Mouse (Mus musculus) forebrain, embryonic 13.5 days (tissue): ENCODE results near the gene Nfkbib. TPM values are rescaled to one million over a fixed set of nuclear protein-coding genes. Genes with fewer than 3 reads are reported as not detected.

Source experiments
- ATAC-seq: fragments of 200-750 bp; cut with Nextera tagmentation; 2 replicates; pipeline ENCODE4 v1.8.0; 2017
- H3K27ac ChIP-seq: fragments of 300-500 bp; sonication (generic); 2 replicates; pipeline ENCODE4 v1.5.1; 2015; ENCODE audit warnings: inconsistent platforms, mild to moderate bottlenecking, moderate library complexity
- H3K27me3 ChIP-seq: fragments of 300-500 bp; sonication (generic); 2 replicates; pipeline ENCODE4 v1.6.1; 2015; ENCODE audit warnings: mild to moderate bottlenecking, inconsistent platforms
- H3K36me3 ChIP-seq: fragments of 300-500 bp; sonication (generic); 2 replicates; pipeline ENCODE4 v1.6.1; 2015; ENCODE audit warnings: mild to moderate bottlenecking, inconsistent platforms; ENCODE audit not compliant: poor library complexity, severe bottlenecking
- H3K4me1 ChIP-seq: fragments of 300-500 bp; sonication (generic); 2 replicates; pipeline ENCODE4 v1.6.1; 2015; ENCODE audit warnings: inconsistent platforms
- H3K4me2 ChIP-seq: fragments of 300-500 bp; sonication (generic); 2 replicates; pipeline ENCODE4 v1.6.1; 2015; ENCODE audit warnings: inconsistent platforms, mild to moderate bottlenecking, moderate library complexity
- H3K4me3 ChIP-seq: fragments of 300-500 bp; sonication (generic); 2 replicates; pipeline ENCODE4 v1.5.1; 2015; ENCODE audit warnings: mild to moderate bottlenecking, inconsistent platforms
- H3K9ac ChIP-seq: fragments of 300-500 bp; sonication (generic); 2 replicates; pipeline ENCODE4 v1.6.1; 2015; ENCODE audit warnings: mild to moderate bottlenecking, inconsistent platforms
- H3K9me3 ChIP-seq: fragments of 300-500 bp; sonication (generic); replicated peaks from 2 replicates; pipeline ENCODE4 v1.6.1; 2016; ENCODE audit warnings: inconsistent platforms
- WGBS: fragments of 180-500 bp; shearing (Covaris S2); methylation state at CpG from one replicate; pipeline ENCODE4 v1.1.7; 2015; 5-methylcytosine and 5-hydroxymethylcytosine counted together
- polyA plus RNA-seq: library from polyadenylated mRNA; unstranded; fragments of >200 nt; fragmentation: Nextera tagmentation; extraction: Ambion mirVana; gene quantifications from 2 replicates; pipeline ENCODE4 v1.2.1, GENCODE M21; 2015

The Nfkbib gene
- polyA plus RNA-seq, 1 experiment from 2014 or later, result 51.0 TPM

GRCm38 (mm10) chr7:28780067-28780658 is 12.9 kb upstream of the Nfkbib start:
- H3K27ac ChIP-seq, result peak overlapping the region; percentile 65
- H3K4me1 ChIP-seq, result peaks cover 8% of the 10 kb centered on the region
- H3K27me3 ChIP-seq, result no peaks in the 10 kb centered on the region
- H3K4me2 ChIP-seq, result no peak overlapping the region
- no peaks in the 10 kb centered on the region for H3K9me3 ChIP-seq
- peak; percentile 78 for ATAC-seq
- WGBS, result 45% methylated on average over 6 of the region's 6 CpGs
- no peak overlapping the region for H3K4me3 ChIP-seq
- 0 out of 2 replicates have a peak overlapping the region, but pooled peaks have one; percentile 8 for H3K9ac ChIP-seq
- peaks cover 61% of the 10 kb centered on the region for H3K36me3 ChIP-seq

GRCm38 (mm10) chr7:28778825-28779224 is 11.5 kb upstream of the Nfkbib start:
- no peaks in the 10 kb centered on the region for H3K9me3 ChIP-seq
- no peak overlapping the region for H3K4me2 ChIP-seq
- no peak overlapping the region for H3K9ac ChIP-seq
- peaks cover 10% of the 10 kb centered on the region for H3K4me1 ChIP-seq
- ATAC-seq, result no peak
- no peaks in the 10 kb centered on the region for H3K27me3 ChIP-seq
- peaks cover 63% of the 10 kb centered on the region for H3K36me3 ChIP-seq
- WGBS, result 81% methylated on average over 9 of the region's 9 CpGs
- no peak overlapping the region for H3K4me3 ChIP-seq
- H3K27ac ChIP-seq, result no peak overlapping the region

GRCm38 (mm10) chr7:28775129-28775528 is 7.8 kb upstream of the Nfkbib start:
- H3K27ac ChIP-seq, result no peak overlapping the region
- H3K27me3 ChIP-seq, result no peaks in the 10 kb centered on the region
- peaks cover 5% of the 10 kb centered on the region for H3K4me1 ChIP-seq
- no peak overlapping the region for H3K9ac ChIP-seq
- no peak for ATAC-seq
- peaks cover 60% of the 10 kb centered on the region for H3K36me3 ChIP-seq
- H3K9me3 ChIP-seq, result no peaks in the 10 kb centered on the region
- H3K4me2 ChIP-seq, result no peak overlapping the region
- no peak overlapping the region for H3K4me3 ChIP-seq
- WGBS, result 81% methylated on average over 7 of the region's 7 CpGs

GRCm38 (mm10) chr7:28774164-28774563 is 6.9 kb upstream of the Nfkbib start:
- H3K27ac ChIP-seq, result no peak overlapping the region
- no peaks in the 10 kb centered on the region for H3K27me3 ChIP-seq
- 84% methylated on average over 12 of the region's 12 CpGs for WGBS
- H3K4me1 ChIP-seq, result peaks cover 6% of the 10 kb centered on the region; the same call in 1 of the 2 replicates
- no peak for ATAC-seq
- no peak overlapping the region for H3K4me2 ChIP-seq
- no peaks in the 10 kb centered on the region for H3K9me3 ChIP-seq
- H3K9ac ChIP-seq, result no peak overlapping the region
- no peak overlapping the region for H3K4me3 ChIP-seq
- peaks cover 60% of the 10 kb centered on the region for H3K36me3 ChIP-seq

GRCm38 (mm10) chr7:28773163-28773562 is 5.9 kb upstream of the Nfkbib start:
- Histone ChIP-seq H3K4me1 (peaks cover 11% of the 10 kb centered on the region; the same call in 1 of the 2 replicates), H3K9me3 (no peaks in the 10 kb centered on the region), H3K9ac (no peak overlapping the region), H3K4me2 (no peak overlapping the region), H3K36me3 (peaks cover 53% of the 10 kb centered on the region), H3K27ac (no peak overlapping the region), H3K4me3 (no peak overlapping the region), H3K27me3 (no peaks in the 10 kb centered on the region)
- no peak for ATAC-seq
- 87% methylated on average over 3 of the region's 3 CpGs for WGBS

GRCm38 (mm10) chr7:28771867-28772266 is 4.6 kb upstream of the Nfkbib start:
- Histone ChIP-seq H3K36me3 (peaks cover 44% of the 10 kb centered on the region; the same call in 1 of the 2 replicates), H3K4me3 (no peak overlapping the region), H3K9ac (no peak overlapping the region), H3K4me1 (peaks cover 23% of the 10 kb centered on the region), H3K27me3 (no peaks in the 10 kb centered on the region), H3K4me2 (no peak overlapping the region), H3K9me3 (no peaks in the 10 kb centered on the region), H3K27ac (no peak overlapping the region)
- no peak for ATAC-seq
- WGBS, result 91% methylated on average over 11 of the region's 11 CpGs

GRCm38 (mm10) chr7:28770309-28770708 is 3.0 kb upstream of the Nfkbib start:
- H3K4me2 ChIP-seq, result no peak overlapping the region
- H3K4me3 ChIP-seq, result no peak overlapping the region
- peaks cover 30% of the 10 kb centered on the region; the same call in 1 of the 2 replicates for H3K36me3 ChIP-seq
- WGBS, result 91% methylated on average over 3 of the region's 3 CpGs
- H3K27ac ChIP-seq, result no peak overlapping the region
- H3K4me1 ChIP-seq, result peaks cover 29% of the 10 kb centered on the region
- no peaks in the 10 kb centered on the region for H3K9me3 ChIP-seq
- no peaks in the 10 kb centered on the region for H3K27me3 ChIP-seq
- no peak for ATAC-seq
- no peak overlapping the region for H3K9ac ChIP-seq

GRCm38 (mm10) chr7:28769414-28769958 is 2.2 kb upstream of the Nfkbib start:
- Histone ChIP-seq H3K36me3 (peaks cover 22% of the 10 kb centered on the region; the same call in 1 of the 2 replicates), H3K27ac (no peak overlapping the region), H3K9ac (no peak overlapping the region), H3K4me1 (peaks cover 28% of the 10 kb centered on the region), H3K4me2 (no peak overlapping the region), H3K4me3 (no peak overlapping the region), H3K9me3 (no peaks in the 10 kb centered on the region), H3K27me3 (no peaks in the 10 kb centered on the region)
- no peak for ATAC-seq
- WGBS, result 90% methylated on average over 9 of the region's 9 CpGs

- 4% methylated on average over 14 of the region's 14 CpGs for WGBS
- H3K27ac ChIP-seq, result no peak overlapping the region
Measured at GRCm38 (mm10) chr7:28766910-28767309, 402 bp downstream of the Nfkbib start.

GRCm38 (mm10) chr7:28766173-28766879 is 986 bp downstream of the Nfkbib start, which contains the start of gene Sirt2:
Sirt2 (plus strand) TSS chr7:28766735.
- H3K27ac ChIP-seq, result no peak within 1 kb of the TSS
- H3K4me3 ChIP-seq, result peak within 1 kb of the TSS; percentile 76
- H3K27me3 ChIP-seq, result no peaks in the 10 kb centered on the region
- peak; percentile 99 for ATAC-seq
- H3K9me3 ChIP-seq, result no peaks in the 10 kb centered on the region
- H3K9ac ChIP-seq, result peak within 1 kb of the TSS; percentile 71
- under 1% methylated on average over 45 of the region's 45 CpGs for WGBS
- peaks cover 28% of the 10 kb centered on the region for H3K4me1 ChIP-seq
- H3K36me3 ChIP-seq, result peaks cover 14% of the 10 kb centered on the region
- H3K4me2 ChIP-seq, result peak within 1 kb of the TSS; percentile 79

More at GRCm38 (mm10) chr7:28766910-28767309, 402 bp downstream of the Nfkbib start:
- Histone ChIP-seq H3K36me3 (peaks cover 11% of the 10 kb centered on the region), H3K9ac (peak overlapping the region; percentile 66), H3K9me3 (no peaks in the 10 kb centered on the region), H3K27me3 (no peaks in the 10 kb centered on the region), H3K4me2 (peak overlapping the region; percentile 79), H3K4me1 (peaks cover 28% of the 10 kb centered on the region), H3K4me3 (peak overlapping the region; percentile 76)
- ATAC-seq, result no peak; the same call in 1 of the 2 replicates

- H3K9ac ChIP-seq, result peak overlapping the region; percentile 71; the same call in 1 of the 2 replicates
- peak overlapping the region; percentile 76; the same call in 1 of the 2 replicates for H3K4me3 ChIP-seq
- peak overlapping the region; percentile 78 for H3K4me2 ChIP-seq
- WGBS, result 84% methylated on average over 6 of the region's 6 CpGs
- no peaks in the 10 kb centered on the region for H3K27me3 ChIP-seq
- H3K4me1 ChIP-seq, result peaks cover 28% of the 10 kb centered on the region
- ATAC-seq, result no peak
- H3K36me3 ChIP-seq, result peaks cover 25% of the 10 kb centered on the region
- H3K27ac ChIP-seq, result no peak overlapping the region
- H3K9me3 ChIP-seq, result no peaks in the 10 kb centered on the region
Measured at GRCm38 (mm10) chr7:28765211-28765610, 2.1 kb downstream of the Nfkbib start.

- Histone ChIP-seq H3K4me1 (peaks cover 8% of the 10 kb centered on the region), H3K27me3 (peaks cover 6% of the 10 kb centered on the region), H3K9me3 (no peaks in the 10 kb centered on the region), H3K9ac (no peak overlapping the region), H3K36me3 (peaks cover 45% of the 10 kb centered on the region), H3K4me2 (no peak overlapping the region), H3K4me3 (no peak overlapping the region), H3K27ac (no peak overlapping the region)
- no peak for ATAC-seq
- WGBS, result 96% methylated on average over 9 of the region's 9 CpGs
Measured at GRCm38 (mm10) chr7:28761907-28762306, 5.4 kb downstream of the Nfkbib start.
